In the genomic region with DNA sequence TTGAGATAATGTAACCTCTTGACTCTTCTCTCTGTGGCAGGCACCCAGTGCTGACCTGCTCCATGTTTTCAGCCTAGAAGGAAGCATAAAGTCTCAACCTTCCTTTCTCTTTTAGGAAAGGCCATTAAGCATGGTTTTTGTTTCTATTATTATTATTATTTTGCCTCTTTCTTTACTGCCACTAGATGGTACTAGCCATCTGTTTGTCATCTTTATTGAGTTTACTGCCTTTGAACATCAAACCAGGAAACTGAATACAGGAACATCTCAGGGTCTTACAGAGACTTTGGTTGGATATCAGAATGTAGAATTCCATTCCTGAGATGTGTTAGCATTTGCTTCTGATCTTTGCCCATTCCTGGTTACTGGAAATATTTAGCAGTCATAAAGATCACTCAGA, we compare ENCODE assay signal across 25 mouse cellular contexts.
DNase-seq lines count a peak whose midpoint lies in the region; ATAC-seq and TF ChIP-seq lines count a peak whose summit lies in the region.
"Had no signal": no experiment of that assay in that cellular context is flagged by ENCODE, and none has a peak within 500 bp of the region (broad histone marks: within the 10 kb centered on the region; RNA-seq: fewer than 3 reads in every experiment).

No protein-coding gene starts in this region.

- no peak overlapping the region for H3K9ac ChIP-seq in hindbrain, postnatal 0 days (replicated peaks; ENCODE audit: low read length)
- no peak overlapping the region for H3K9ac ChIP-seq in hindbrain, embryonic 12.5 days
- no peak overlapping the region for H3K9ac ChIP-seq in midbrain, postnatal 0 days (replicated peaks; ENCODE audit: low read length, poor library complexity, severe bottlenecking)
- no peak overlapping the region for H3K9ac ChIP-seq in midbrain, embryonic 15.5 days
- H3K9ac ChIP-seq: embryonic facial prominence, embryonic 12.5 days; embryonic facial prominence, embryonic 15.5 days; forebrain, embryonic 13.5 days; hindbrain, embryonic 14.5 days had no signal

- no peaks in the 10 kb centered on the region for H3K9me3 ChIP-seq in hindbrain, postnatal 0 days (ENCODE audit: low read length)
- no peaks in the 10 kb centered on the region for H3K9me3 ChIP-seq in hindbrain, embryonic 12.5 days (replicated peaks)
- no peaks in the 10 kb centered on the region for H3K9me3 ChIP-seq in midbrain, postnatal 0 days (ENCODE audit: low read length)
- H3K9me3 ChIP-seq in midbrain, embryonic 15.5 days: no peaks in the 10 kb centered on the region
- H3K9me3 ChIP-seq: embryonic facial prominence, embryonic 12.5 days; embryonic facial prominence, embryonic 15.5 days; forebrain, embryonic 13.5 days; hindbrain, embryonic 10.5 days had no signal

- no peaks in the 10 kb centered on the region for H3K4me1 ChIP-seq in hindbrain, postnatal 0 days (ENCODE audit: insufficient read depth, low read length)
- H3K4me1 ChIP-seq in hindbrain, embryonic 12.5 days: no peaks in the 10 kb centered on the region
- no peaks in the 10 kb centered on the region for H3K4me1 ChIP-seq in midbrain, postnatal 0 days (ENCODE audit: insufficient read depth, low read length)
- H3K4me1 ChIP-seq in midbrain, embryonic 15.5 days: no peaks in the 10 kb centered on the region
- H3K4me1 ChIP-seq: embryonic facial prominence, embryonic 12.5 days; embryonic facial prominence, embryonic 15.5 days; forebrain, embryonic 13.5 days; hindbrain, embryonic 10.5 days had no signal

- ATAC-seq in hindbrain, postnatal 0 days: no peak
- no peak for ATAC-seq in hindbrain, embryonic 12.5 days (ENCODE audit: low FRiP score)
- ATAC-seq in midbrain, postnatal 0 days (ENCODE audit: low FRiP score): no peak
- ATAC-seq in midbrain, embryonic 15.5 days (replicated peaks): no peak
- ATAC-seq: CD4-positive, CD25-positive, alpha-beta regulatory T cell, adult 4 months; forebrain, embryonic 13.5 days; forebrain, embryonic 16.5 days; intestine, postnatal 0 days had no signal

- peak; percentile 33 for TF ChIP-seq CTCF in hindbrain, postnatal 0 days (IDR thresholded peaks at IDR 0.05; ENCODE audit: low read depth)
- TF ChIP-seq CTCF in midbrain, postnatal 0 days (IDR thresholded peaks at IDR 0.05): peak; percentile 47

- no peak overlapping the region for H3K4me2 ChIP-seq in hindbrain, postnatal 0 days (ENCODE audit: low read depth, low read length)
- H3K4me2 ChIP-seq in hindbrain, embryonic 12.5 days (replicated peaks): no peak overlapping the region
- no peak overlapping the region for H3K4me2 ChIP-seq in midbrain, postnatal 0 days (ENCODE audit: low read depth, low read length, poor library complexity, severe bottlenecking)
- no peak overlapping the region for H3K4me2 ChIP-seq in midbrain, embryonic 15.5 days
- H3K4me2 ChIP-seq: embryonic facial prominence, embryonic 12.5 days; embryonic facial prominence, embryonic 15.5 days; forebrain, embryonic 13.5 days; heart, embryonic 11.5 days; hindbrain, embryonic 14.5 days had no signal

- intact Hi-C loops in heart, postnatal 10 days (cut with DNase I): no loop called here

- H3K27me3 ChIP-seq in hindbrain, postnatal 0 days (ENCODE audit: insufficient read depth, low read length): no peaks in the 10 kb centered on the region
- no peaks in the 10 kb centered on the region for H3K27me3 ChIP-seq in hindbrain, embryonic 12.5 days
- no peaks in the 10 kb centered on the region for H3K27me3 ChIP-seq in midbrain, postnatal 0 days (ENCODE audit: insufficient read depth, low read length)
- H3K27me3 ChIP-seq in midbrain, embryonic 15.5 days (replicated peaks): no peaks in the 10 kb centered on the region
- H3K27me3 ChIP-seq: embryonic facial prominence, embryonic 12.5 days; embryonic facial prominence, embryonic 15.5 days; forebrain, embryonic 13.5 days had no signal

- no peaks in the 10 kb centered on the region for H3K36me3 ChIP-seq in hindbrain, postnatal 0 days (ENCODE audit: insufficient read depth, low read length)
- H3K36me3 ChIP-seq in hindbrain, embryonic 12.5 days: no peaks in the 10 kb centered on the region
- no peaks in the 10 kb centered on the region for H3K36me3 ChIP-seq in midbrain, postnatal 0 days (ENCODE audit: insufficient read depth, low read length)
- no peaks in the 10 kb centered on the region for H3K36me3 ChIP-seq in midbrain, embryonic 15.5 days (replicated peaks)
- H3K36me3 ChIP-seq: embryonic facial prominence, embryonic 12.5 days; embryonic facial prominence, embryonic 15.5 days; hindbrain, embryonic 10.5 days had no signal

- H3K4me3 ChIP-seq in hindbrain, postnatal 0 days (ENCODE audit: low read length): no peak overlapping the region
- no peak overlapping the region for H3K4me3 ChIP-seq in hindbrain, embryonic 12.5 days
- no peak overlapping the region for H3K4me3 ChIP-seq in midbrain, postnatal 0 days (ENCODE audit: low read depth, low read length)
- no peak overlapping the region for H3K4me3 ChIP-seq in midbrain, embryonic 15.5 days
- H3K4me3 ChIP-seq: embryonic facial prominence, embryonic 12.5 days; embryonic facial prominence, embryonic 15.5 days; forebrain, embryonic 13.5 days; gastrocnemius, adult 2 months; hindbrain, embryonic 10.5 days had no signal

- no peak overlapping the region for H3K27ac ChIP-seq in hindbrain, postnatal 0 days
- no peak overlapping the region for H3K27ac ChIP-seq in hindbrain, embryonic 12.5 days
- H3K27ac ChIP-seq in midbrain, postnatal 0 days (ENCODE audit: low read depth, low read length): no peak overlapping the region
- no peak overlapping the region for H3K27ac ChIP-seq in midbrain, embryonic 15.5 days
- H3K27ac ChIP-seq: embryonic facial prominence, embryonic 12.5 days; embryonic facial prominence, embryonic 15.5 days; forebrain, embryonic 13.5 days; gastrocnemius, adult 2 months; hindbrain, embryonic 10.5 days; hindbrain, embryonic 14.5 days had no signal

- no peak for DNase-seq in hindbrain, postnatal 0 days (ENCODE audit: low spot score)
- no peak for DNase-seq in midbrain, postnatal 0 days (ENCODE audit: low spot score)
- peak; percentile 2 for DNase-seq in fibroblast of lung, adult 2 months (ENCODE audit: low read depth)
- no peak for DNase-seq in heart, postnatal 10 days
- DNase-seq: adrenal gland, adult 2 months; adrenal gland, postnatal 14 days; cerebellum, adult 11 months; cerebellum, adult 2 months; cerebellum, adult 9-11 months; cerebellum, postnatal 25 days; gastrocnemius, adult 2 months; gastrocnemius, postnatal 14 days; heart, adult 11 months; heart, postnatal 36 days had no signal
